ENCODE assay signal across 23 mouse cellular contexts in the genomic region with DNA sequence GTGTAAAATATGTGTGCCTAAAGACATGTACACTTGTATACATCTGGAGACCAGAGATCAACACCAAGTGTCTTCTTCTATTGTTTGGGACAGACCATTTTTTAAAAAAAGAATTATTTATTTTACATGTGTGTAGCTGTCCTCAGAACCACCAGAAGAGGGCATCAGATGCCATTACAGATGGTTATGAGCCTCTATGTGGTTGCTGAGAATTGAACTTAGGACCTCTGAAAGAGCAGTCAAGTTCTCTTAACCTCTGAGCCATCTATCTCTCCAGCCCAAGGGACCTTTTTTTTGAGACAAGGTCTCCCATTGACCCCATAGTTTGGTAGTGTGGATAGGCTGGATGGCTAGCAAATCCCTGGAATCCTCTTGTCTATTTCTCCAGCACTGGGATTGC. TPM values are rescaled to one million over a fixed set of nuclear protein-coding genes. Genes with fewer than 3 reads are reported as not detected.
DNase-seq lines count a peak whose midpoint lies in the region; ATAC-seq and TF ChIP-seq lines count a peak whose summit lies in the region.
"Had no signal": no experiment of that assay in that cellular context is flagged by ENCODE, and none has a peak within 500 bp of the region (broad histone marks: within the 10 kb centered on the region; RNA-seq: fewer than 3 reads in every experiment).

No protein-coding gene starts in this region.

- ATAC-seq in forebrain, postnatal 0 days: no peak
- ATAC-seq in hindbrain, postnatal 0 days: no peak
- ATAC-seq: forebrain, embryonic 15.5 days; hindbrain, embryonic 16.5 days had no signal

- H3K4me2 ChIP-seq in forebrain, postnatal 0 days (ENCODE audit: low read depth): no peak overlapping the region
- no peak overlapping the region for H3K4me2 ChIP-seq in hindbrain, postnatal 0 days (ENCODE audit: low read depth, low read length)
- H3K4me2 ChIP-seq: embryonic facial prominence, embryonic 12.5 days; forebrain, embryonic 15.5 days; hindbrain, embryonic 12.5 days had no signal

- no peak overlapping the region for H3K9ac ChIP-seq in forebrain, postnatal 0 days
- no peak overlapping the region for H3K9ac ChIP-seq in hindbrain, postnatal 0 days (replicated peaks; ENCODE audit: low read length)
- H3K9ac ChIP-seq: embryonic facial prominence, embryonic 12.5 days; forebrain, embryonic 15.5 days; hindbrain, embryonic 12.5 days had no signal

- peak; percentile 36; the same call in 1 of the 2 replicates for TF ChIP-seq CTCF in layer of hippocampus, adult 2 months (conservative IDR thresholded peaks at IDR 0.05)
- TF ChIP-seq CTCF in E14TG2a.4 (conservative IDR thresholded peaks at IDR 0.05; ENCODE audit: low read length): peak; percentile 37
- TF ChIP-seq CTCF in forebrain, postnatal 0 days (IDR thresholded peaks at IDR 0.05; ENCODE audit: low read depth): no peak
- TF ChIP-seq CTCF in hindbrain, postnatal 0 days (IDR thresholded peaks at IDR 0.05; ENCODE audit: low read depth): no peak

- no peaks in the 10 kb centered on the region for H3K9me3 ChIP-seq in E14TG2a.4 (ENCODE audit: low read length)
- H3K9me3 ChIP-seq in forebrain, postnatal 0 days (ENCODE audit: low read length): no peaks in the 10 kb centered on the region
- no peaks in the 10 kb centered on the region for H3K9me3 ChIP-seq in hindbrain, postnatal 0 days (ENCODE audit: low read length)
- H3K9me3 ChIP-seq: embryonic facial prominence, embryonic 12.5 days; forebrain, embryonic 15.5 days; G1E; heart, embryonic 10.5 days; hindbrain, embryonic 12.5 days had no signal

- no peak overlapping the region for H3K4me3 ChIP-seq in layer of hippocampus, adult 2 months
- H3K4me3 ChIP-seq in E14TG2a.4 (replicated peaks; ENCODE audit: low read length): no peak overlapping the region
- no peak overlapping the region for H3K4me3 ChIP-seq in forebrain, postnatal 0 days (ENCODE audit: low read depth, low read length)
- H3K4me3 ChIP-seq in hindbrain, postnatal 0 days (ENCODE audit: low read length): no peak overlapping the region
- H3K4me3 ChIP-seq: embryonic facial prominence, embryonic 12.5 days; forebrain, embryonic 15.5 days; heart, embryonic 10.5 days; hindbrain, embryonic 12.5 days had no signal

- H3K27me3 ChIP-seq in E14TG2a.4 (ENCODE audit: insufficient read depth, low read length): no peaks in the 10 kb centered on the region
- no peaks in the 10 kb centered on the region for H3K27me3 ChIP-seq in forebrain, postnatal 0 days (ENCODE audit: insufficient read depth, low read length)
- no peaks in the 10 kb centered on the region for H3K27me3 ChIP-seq in hindbrain, postnatal 0 days (ENCODE audit: insufficient read depth, low read length)
- H3K27me3 ChIP-seq: embryonic facial prominence, embryonic 12.5 days; forebrain, embryonic 15.5 days; hindbrain, embryonic 12.5 days had no signal

- no peaks in the 10 kb centered on the region for H3K4me1 ChIP-seq in E14TG2a.4 (replicated peaks; ENCODE audit: low read depth, low read length)
- H3K4me1 ChIP-seq in forebrain, postnatal 0 days (ENCODE audit: insufficient read depth): no peaks in the 10 kb centered on the region
- H3K4me1 ChIP-seq in hindbrain, postnatal 0 days (ENCODE audit: insufficient read depth, low read length): no peaks in the 10 kb centered on the region
- H3K4me1 ChIP-seq: embryonic facial prominence, embryonic 12.5 days; forebrain, embryonic 15.5 days; heart, embryonic 10.5 days; hindbrain, embryonic 12.5 days had no signal

- no peak for DNase-seq in layer of hippocampus, adult 2 months (ENCODE audit: low spot score in 2 of 2)
- no peak for DNase-seq in layer of hippocampus, adult 9-11 months
- DNase-seq in A20 (ENCODE audit: low read depth, low spot score) (peak; percentile 33), R1 (ENCODE audit: low read depth, low spot score) (peak; percentile 42)
- no peak for DNase-seq in forebrain, postnatal 0 days
- DNase-seq in embryo, embryonic 10.5 days (ENCODE audit: low spot score): no peak
- DNase-seq in hindbrain, postnatal 0 days (ENCODE audit: low spot score): no peak
- DNase-seq: adrenal gland, adult 8-10 months; adrenal gland, postnatal 36 days; cerebellum, adult 11 months; cerebellum, adult 8-10 months; cerebellum, postnatal 14 days; gastrocnemius, postnatal 14 days; heart, postnatal 10 days; heart, postnatal 4 days had no signal

- H3K36me3 ChIP-seq in E14TG2a.4 (ENCODE audit: insufficient read depth, low read length): peaks cover 34% of the 10 kb centered on the region
- H3K36me3 ChIP-seq in forebrain, postnatal 0 days (ENCODE audit: insufficient read depth): no peaks in the 10 kb centered on the region
- no peaks in the 10 kb centered on the region for H3K36me3 ChIP-seq in hindbrain, postnatal 0 days (ENCODE audit: insufficient read depth, low read length)
- H3K36me3 ChIP-seq: embryonic facial prominence, embryonic 12.5 days; forebrain, embryonic 15.5 days; G1E; heart, embryonic 10.5 days; hindbrain, embryonic 12.5 days had no signal

- H3K27ac ChIP-seq in layer of hippocampus, adult 2 months: no peak overlapping the region
- no peak overlapping the region for H3K27ac ChIP-seq in forebrain, postnatal 0 days (ENCODE audit: low read depth, low read length)
- no peak overlapping the region for H3K27ac ChIP-seq in hindbrain, postnatal 0 days
- H3K27ac ChIP-seq: embryonic facial prominence, embryonic 12.5 days; forebrain, embryonic 15.5 days; heart, embryonic 10.5 days; hindbrain, embryonic 12.5 days had no signal

RNA-seq across cellular contexts. Expression of gene Cth, which starts 33.1 kb away (rescaled TPM):
- 1 to 10 TPM; 6.5 to 6.6 TPM for total RNA-seq in layer of hippocampus, adult 2 months (2021)
- 2.1 and 3.2 TPM in 2 replicates for total RNA-seq in forebrain, postnatal 0 days (2014; rRNA removed)
- 1.7 and 2.1 TPM in 2 replicates for polyA plus RNA-seq in forebrain, postnatal 0 days (2015; fragmentation: Nextera tagmentation; extraction: Ambion mirVana)
- total RNA-seq in hindbrain, postnatal 0 days (2014; rRNA removed): 5.4 and 6.0 TPM in 2 replicates
- 2.8 and 3.3 TPM in 2 replicates for polyA plus RNA-seq in hindbrain, postnatal 0 days (2015; fragmentation: Nextera tagmentation; extraction: Ambion mirVana)
- total RNA-seq: common myeloid progenitor, adult 5-6 weeks; G1E had no signal
- polyA plus RNA-seq: G1E had no signal

RNA-seq across cellular contexts. Expression of gene Ankrd13c, which starts 55.2 kb away (rescaled TPM):
- total RNA-seq in layer of hippocampus, adult 2 months (2021): 100 to 1,000 TPM in 1 of 2 experiments, 10 to 100 TPM in 1; 96.8 to 103 TPM
- 31.3 and 39.0 TPM in 2 replicates for total RNA-seq in forebrain, postnatal 0 days (2014; rRNA removed)
- 16.4 and 22.0 TPM in 2 replicates for polyA plus RNA-seq in forebrain, postnatal 0 days (2015; fragmentation: Nextera tagmentation; extraction: Ambion mirVana)
- total RNA-seq in hindbrain, postnatal 0 days (2014; rRNA removed): 28.2 and 31.3 TPM in 2 replicates
- 23.7 and 24.9 TPM in 2 replicates for polyA plus RNA-seq in hindbrain, postnatal 0 days (2015; fragmentation: Nextera tagmentation; extraction: Ambion mirVana)

Comparison
In these comparisons a context has a peak if more than half of its experiments do, and no peak if none do; other contexts are left out.
1. DNase-seq: peak in A20 (single experiment) and R1 (single experiment); none in layer of hippocampus, adult 2 months (0 of 2), layer of hippocampus, adult 9-11 months (single experiment), forebrain, postnatal 0 days (single experiment), embryo, embryonic 10.5 days (single experiment) and hindbrain, postnatal 0 days (single experiment).
2. CTCF ChIP-seq: peak in layer of hippocampus, adult 2 months (single experiment) and E14TG2a.4 (single experiment); none in forebrain, postnatal 0 days (single experiment) and hindbrain, postnatal 0 days (single experiment).